Mouse (Mus musculus) fat pad, adult 2 months (tissue): ENCODE results near the gene Ndc1.

Source experiments
- DNase-seq: peaks from one replicate; pipeline ENCODE4 v3.0.0-alpha.2; 2011; ENCODE audit warnings: low read depth, low spot score; ENCODE audit errors: extremely low read depth

Gene Ndc1

GRCm38 (mm10) chr4:107442288-107442687 lies 74.7 kb downstream of the Ndc1 start:
- no peak for DNase-seq

- no peak for DNase-seq
Measured at GRCm38 (mm10) chr4:107442891-107443483, 75.4 kb downstream of the Ndc1 start.

- no peak for DNase-seq
Measured at GRCm38 (mm10) chr4:107443621-107444020, 76.0 kb downstream of the Ndc1 start.

- DNase-seq = no peak
Measured at GRCm38 (mm10) chr4:107448481-107448880, 80.9 kb downstream of the Ndc1 start.

DNA sequence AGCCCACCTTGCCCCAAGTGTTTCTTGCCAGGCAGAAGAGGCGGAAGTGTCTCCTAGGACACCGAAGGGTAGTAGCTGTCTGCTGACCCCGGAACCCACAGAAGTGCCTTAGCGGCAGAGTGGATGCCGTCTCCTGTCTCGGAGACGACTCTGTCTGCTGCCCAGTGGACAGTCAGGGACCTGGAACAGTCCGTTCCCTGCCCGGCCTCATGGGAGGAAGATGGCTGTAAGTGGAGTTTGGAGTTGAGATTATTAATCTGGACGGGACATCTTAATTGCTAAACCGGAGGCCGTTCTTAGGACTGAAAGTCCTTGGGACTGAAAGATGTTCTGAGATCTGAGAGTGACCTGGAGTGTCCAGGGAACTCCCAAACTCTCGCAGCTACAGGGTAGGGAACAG lies 81.9 kb downstream of the Ndc1 start:
- DNase-seq = no peak

DNA sequence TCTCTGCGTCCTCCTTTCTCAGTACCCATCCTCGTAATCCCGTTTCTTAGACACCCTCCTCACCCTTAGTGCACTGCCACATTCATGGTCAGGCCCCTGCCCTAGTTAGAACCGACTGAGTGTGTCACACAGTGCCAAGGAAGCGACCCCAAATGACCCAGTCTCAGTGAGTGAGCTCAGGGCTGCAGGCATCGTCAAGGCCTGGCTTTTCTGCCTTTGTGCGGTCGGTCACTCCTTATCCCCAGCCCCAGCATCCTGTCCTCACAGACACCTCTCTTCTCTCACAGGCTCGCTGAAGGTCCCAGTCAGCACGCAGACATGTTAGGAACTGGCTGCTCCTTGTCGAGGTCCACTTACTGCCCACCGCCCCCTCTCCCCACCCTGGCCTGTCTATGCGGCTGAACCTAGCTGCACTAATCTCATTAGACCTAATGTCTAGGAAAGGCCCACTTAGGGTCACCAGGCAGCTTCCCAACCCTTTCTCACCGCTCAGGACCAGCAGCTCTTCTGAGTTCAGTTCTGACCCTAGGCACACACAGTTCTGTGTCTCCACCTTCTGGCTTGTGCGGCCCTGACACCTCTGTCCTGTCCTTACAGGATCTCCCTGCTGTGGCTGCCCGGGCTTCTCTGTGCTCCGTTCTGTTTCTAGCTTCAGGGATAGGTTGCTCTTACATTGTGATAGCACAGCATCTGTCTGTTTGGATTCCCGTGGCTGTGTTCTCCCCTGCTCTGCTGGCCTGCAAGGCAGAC lies 84.9 kb downstream of the Ndc1 start:
- DNase-seq = no peak

DNA sequence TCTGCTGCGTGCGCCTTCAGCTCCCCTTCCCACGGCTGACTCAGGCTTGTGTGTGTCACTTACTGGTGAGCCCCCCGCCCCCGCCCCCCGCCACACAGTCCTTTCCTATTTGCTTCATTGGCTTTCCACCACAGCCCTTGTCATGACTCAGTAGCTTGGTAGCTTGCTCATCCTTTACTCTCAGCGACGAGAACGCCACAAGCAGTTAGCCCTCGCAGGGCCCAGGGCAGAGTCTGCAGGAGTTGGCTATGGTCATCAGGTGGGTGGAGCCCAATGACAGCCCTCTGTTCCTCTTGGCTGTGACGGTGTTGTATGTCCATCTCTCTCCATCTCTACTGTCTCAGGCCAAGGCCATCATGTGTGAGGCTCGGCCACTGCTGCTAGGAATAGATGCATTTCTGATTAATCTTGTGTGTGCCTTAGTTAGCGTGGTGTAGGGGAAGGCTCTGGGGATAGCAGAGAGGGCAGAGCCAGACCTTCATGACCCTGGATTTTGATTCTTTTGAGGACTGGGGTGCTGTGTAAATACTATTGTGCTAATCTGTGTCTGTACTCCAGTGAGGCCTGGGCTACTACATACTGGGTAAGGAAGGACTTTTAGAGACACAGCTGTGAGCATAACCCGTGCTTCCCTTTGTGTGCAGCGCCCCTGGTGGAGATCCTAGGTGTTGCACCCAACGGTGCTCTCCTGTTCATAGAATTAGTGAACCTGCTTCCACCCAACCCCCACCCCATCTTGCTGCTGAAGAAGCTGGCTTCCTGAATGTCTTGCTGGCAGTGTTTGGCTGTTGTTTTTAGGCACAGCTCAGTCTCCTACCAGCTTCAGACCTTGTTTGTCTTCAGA lies 85.8 kb downstream of the Ndc1 start:
- no peak for DNase-seq

- no peak for DNase-seq
Measured at GRCm38 (mm10) chr4:107457602-107458001, 90.0 kb downstream of the Ndc1 start.

- DNase-seq = no peak
Measured at GRCm38 (mm10) chr4:107458907-107459306, 91.3 kb downstream of the Ndc1 start.

DNA sequence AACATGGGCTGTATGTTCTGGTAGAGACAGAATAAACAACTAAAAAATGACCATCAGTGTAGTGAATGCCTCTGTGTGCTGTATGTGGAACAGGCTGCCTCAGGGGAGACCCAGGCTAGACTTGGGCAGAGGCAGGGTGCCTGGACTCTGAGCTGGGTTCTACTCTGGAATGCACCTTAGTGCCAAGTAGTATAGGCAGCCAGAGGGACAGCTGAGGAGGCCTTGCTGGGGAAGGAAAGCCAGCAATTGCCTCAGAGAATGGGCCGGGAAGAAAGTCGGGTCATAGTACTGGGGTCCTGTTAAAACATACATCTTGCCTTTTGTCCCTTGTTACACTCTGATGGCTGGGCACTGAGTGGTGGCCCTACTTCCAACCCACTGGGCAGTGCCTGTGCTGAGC lies 91.9 kb downstream of the Ndc1 start:
- no peak for DNase-seq

DNA sequence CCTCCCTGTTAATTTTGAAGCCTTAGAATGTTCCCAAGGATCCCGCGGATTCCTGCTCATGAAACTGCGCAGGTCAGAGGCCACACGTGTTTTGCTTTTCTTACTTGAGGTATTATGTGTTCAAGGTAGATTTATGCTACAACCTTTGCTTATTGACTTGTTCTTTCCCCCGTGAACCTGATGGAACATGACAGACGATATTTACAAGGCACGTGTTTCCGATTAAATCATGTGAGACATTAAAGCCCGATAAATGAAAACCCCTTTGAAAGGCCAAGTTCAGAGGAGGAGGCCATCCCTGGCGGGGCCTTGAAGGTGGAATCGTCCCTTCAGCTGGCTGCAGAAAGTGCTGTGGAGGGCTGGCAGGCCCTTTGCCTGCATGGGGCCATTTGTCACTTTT lies 92.9 kb downstream of the Ndc1 start:
- DNase-seq = no peak
